Mouse (Mus musculus) hindbrain, embryonic 11.5 days (tissue): ENCODE data around the gene Ghrhr. TPM values are rescaled to one million over a fixed set of nuclear protein-coding genes. Genes with fewer than 3 reads are reported as not detected.

ENCODE experiments used
- ATAC-seq: fragments of 200-750 bp; cut with Nextera tagmentation; 2 replicates; pipeline ENCODE4 v1.8.0; 2017; ENCODE audit warnings: mild to moderate bottlenecking, moderate TSS enrichment, moderate library complexity; ENCODE audit not compliant: low FRiP score
- DNase-seq: peaks from one replicate; pipeline ENCODE4 v3.0.0-alpha.2; 2015; ENCODE audit warnings: low spot score
- H3K27ac ChIP-seq: fragments of 300-500 bp; sonication (generic); 2 replicates; pipeline ENCODE4 v1.5.1; 2014; ENCODE audit warnings: mild to moderate bottlenecking, low read depth, low read length
- H3K27me3 ChIP-seq: fragments of 300-500 bp; sonication (generic); 2 replicates; pipeline ENCODE4 v1.6.1; 2014; ENCODE audit warnings: mild to moderate bottlenecking, low read length, moderate library complexity, mixed read lengths; ENCODE audit not compliant: control insufficient read depth, insufficient read depth
- H3K36me3 ChIP-seq: fragments of 300-500 bp; sonication (generic); 2 replicates; pipeline ENCODE4 v1.6.1; 2014; ENCODE audit warnings: mild to moderate bottlenecking, low read length, moderate library complexity, mixed read lengths; ENCODE audit not compliant: control insufficient read depth, insufficient read depth
- H3K4me1 ChIP-seq: fragments of 300-500 bp; sonication (generic); replicated peaks from 2 replicates; pipeline ENCODE4 v1.6.1; 2014; ENCODE audit warnings: low read length, mixed read lengths; ENCODE audit not compliant: control insufficient read depth, insufficient read depth
- H3K4me2 ChIP-seq: fragments of 300-500 bp; sonication (generic); replicated peaks from 2 replicates; pipeline ENCODE4 v1.6.1; 2014; ENCODE audit warnings: mild to moderate bottlenecking, low read depth, low read length
- H3K4me3 ChIP-seq: fragments of 300-500 bp; sonication (generic); 2 replicates; pipeline ENCODE4 v1.5.1; 2014; ENCODE audit warnings: low read depth, low read length
- H3K9ac ChIP-seq: fragments of 300-500 bp; sonication (generic); 2 replicates; pipeline ENCODE4 v1.6.1; 2014; ENCODE audit warnings: low read depth, low read length
- H3K9me3 ChIP-seq: fragments of 300-500 bp; sonication (generic); 2 replicates; pipeline ENCODE4 v1.6.1; 2016; ENCODE audit warnings: low read length; ENCODE audit not compliant: control insufficient read depth
- WGBS: fragments of 180-500 bp; shearing (Covaris S2); extraction: QIAGEN DNeasy Blood & Tissue Kit; methylation state at CpG from one replicate; pipeline ENCODE4 v1.1.7; 2014; 5-methylcytosine and 5-hydroxymethylcytosine counted together
- polyA plus RNA-seq: library from polyadenylated mRNA; unstranded; fragments of >200 nt; fragmentation: Nextera tagmentation; extraction: Ambion mirVana; gene quantifications from 2 replicates; pipeline ENCODE4 v1.2.1, GENCODE M21; 2014

Gene Ghrhr
- polyA plus RNA-seq, 1 experiment from 2014 or later: not detected

DNA sequence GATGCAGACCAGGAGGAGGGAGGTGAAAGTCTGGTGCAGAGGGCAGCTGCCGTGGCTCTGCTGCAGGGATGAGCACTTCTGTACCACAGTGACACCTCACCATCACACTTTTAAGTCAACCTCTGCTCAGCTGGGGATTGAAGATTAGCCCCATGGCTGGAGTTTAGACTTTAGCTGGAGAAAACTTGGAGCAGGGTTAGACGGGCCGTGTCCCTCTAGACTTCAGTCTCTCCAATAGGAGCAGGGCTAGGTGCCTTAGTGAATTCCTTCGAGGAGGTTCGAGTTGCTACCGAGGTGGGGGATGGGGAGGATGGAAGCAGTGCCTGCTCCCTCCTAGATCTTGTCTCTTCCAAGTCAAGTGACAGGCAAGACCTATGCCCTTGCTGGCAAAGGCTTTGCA is 38.0 kb upstream of the Ghrhr start:
- Histone ChIP-seq H3K27ac (no peak overlapping the region), H3K4me1 (no peaks in the 10 kb centered on the region), H3K9ac (no peak overlapping the region), H3K9me3 (no peaks in the 10 kb centered on the region), H3K36me3 (no peaks in the 10 kb centered on the region), H3K4me3 (no peak overlapping the region), H3K27me3 (no peaks in the 10 kb centered on the region), H3K4me2 (no peak overlapping the region)
- 52% methylated on average over 6 of the region's 6 CpGs for WGBS
- ATAC-seq (no peak), DNase-seq (no peak)

DNA sequence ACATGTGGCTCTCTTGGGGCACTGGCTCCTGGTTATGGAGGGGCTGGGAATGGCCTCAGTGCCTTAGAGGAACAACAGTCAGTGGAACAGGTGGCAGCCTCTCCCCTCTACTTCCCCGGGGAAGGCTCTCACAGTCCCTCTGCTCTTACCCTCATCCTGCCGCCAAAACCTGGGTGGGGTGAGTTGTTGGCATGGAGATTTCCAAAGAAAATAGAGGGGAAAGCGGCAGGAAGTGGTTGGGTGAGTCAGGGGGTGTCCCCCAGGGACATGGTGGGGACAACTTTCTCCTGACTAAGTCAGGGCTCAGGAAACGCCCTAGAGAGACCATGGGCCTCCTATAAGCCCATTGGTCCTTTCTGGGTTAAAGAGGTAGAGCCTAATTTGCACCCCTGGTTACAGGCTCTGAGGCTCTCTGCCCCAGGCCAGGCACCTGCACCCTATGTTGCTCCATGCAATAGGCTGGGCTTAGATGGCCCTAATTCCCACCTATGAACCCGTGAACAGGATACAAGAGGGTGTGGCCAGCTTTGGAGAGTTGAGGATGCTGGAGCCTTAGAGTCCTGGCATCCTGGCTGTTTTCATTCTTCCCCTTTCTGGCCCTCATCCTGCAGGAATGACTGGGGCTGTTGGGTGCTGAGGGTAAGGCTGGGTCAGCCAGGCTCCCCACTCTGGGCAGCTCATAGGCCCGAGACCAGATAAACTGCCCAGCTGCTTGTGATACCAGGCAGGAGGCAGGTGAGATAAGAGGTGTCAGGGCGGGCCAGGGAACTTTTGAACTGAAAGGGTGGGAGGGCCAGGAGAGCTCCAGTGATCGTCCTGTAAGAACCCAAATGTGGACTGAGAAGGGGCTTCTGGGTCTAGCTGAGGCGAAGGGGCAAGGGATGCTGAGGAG is 36.9 kb upstream of the Ghrhr start:
- DNase-seq (no peak), ATAC-seq (no peak)
- H3K4me1 ChIP-seq: no peaks in the 10 kb centered on the region
- H3K9me3 ChIP-seq: no peaks in the 10 kb centered on the region
- H3K4me3 ChIP-seq: no peak overlapping the region
- H3K27me3 ChIP-seq: no peaks in the 10 kb centered on the region
- 77% methylated on average over 9 of the region's 9 CpGs for WGBS
- H3K27ac ChIP-seq: no peak overlapping the region
- no peaks in the 10 kb centered on the region for H3K36me3 ChIP-seq
- H3K4me2 ChIP-seq: no peak overlapping the region
- H3K9ac ChIP-seq: no peak overlapping the region

DNA sequence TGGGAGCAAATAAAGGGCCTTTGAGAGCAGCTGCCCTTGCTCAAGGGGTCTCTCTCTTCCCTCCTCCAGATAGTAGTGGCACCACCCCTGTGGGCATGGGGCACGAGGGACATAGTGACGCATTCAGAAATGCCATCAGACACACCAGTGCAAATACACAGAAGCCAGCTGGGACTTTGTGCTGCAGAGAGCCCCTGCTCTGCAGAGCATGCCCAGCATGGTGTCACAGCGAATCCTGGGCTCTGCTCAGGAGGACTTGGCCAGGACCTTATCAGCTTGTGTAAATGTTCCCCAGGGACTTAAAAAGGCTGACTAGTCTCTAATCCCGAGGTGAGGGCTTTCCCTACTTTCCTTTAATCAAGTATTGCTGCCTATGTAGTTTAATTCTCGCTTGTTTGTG is 34.4 kb upstream of the Ghrhr start:
- Histone ChIP-seq H3K9ac (no peak overlapping the region), H3K4me1 (no peaks in the 10 kb centered on the region), H3K36me3 (no peaks in the 10 kb centered on the region), H3K4me2 (no peak overlapping the region), H3K27ac (no peak overlapping the region), H3K27me3 (no peaks in the 10 kb centered on the region), H3K4me3 (no peak overlapping the region), H3K9me3 (no peaks in the 10 kb centered on the region)
- ATAC-seq (no peak), DNase-seq (no peak)
- 45% methylated on average over 5 of the region's 5 CpGs for WGBS

DNA sequence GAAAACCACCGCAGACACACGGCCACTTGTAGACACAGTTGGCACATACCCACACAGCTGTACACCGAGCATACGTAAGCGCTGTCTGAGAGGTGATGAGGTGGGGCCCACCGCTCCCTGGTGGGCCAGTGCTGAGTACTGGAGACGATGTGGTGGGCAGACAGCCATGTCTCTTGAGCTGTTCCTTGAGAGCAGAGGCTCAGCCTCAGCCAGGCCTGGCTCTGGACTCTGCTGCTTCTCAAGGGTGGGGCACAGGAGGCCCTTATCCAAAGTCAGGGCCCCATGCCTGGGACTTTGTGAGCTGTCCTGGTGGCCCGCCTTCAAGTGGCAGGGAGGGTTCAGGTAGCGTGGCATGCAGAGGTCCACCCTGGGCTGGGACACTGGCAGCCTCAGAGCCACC is 33.8 kb upstream of the Ghrhr start:
- H3K9ac ChIP-seq: no peak overlapping the region
- no peak overlapping the region for H3K4me3 ChIP-seq
- DNase-seq (no peak), ATAC-seq (no peak)
- no peak overlapping the region for H3K27ac ChIP-seq
- H3K27me3 ChIP-seq: no peaks in the 10 kb centered on the region
- H3K4me2 ChIP-seq: no peak overlapping the region
- 85% methylated on average over 9 of the region's 9 CpGs for WGBS
- H3K9me3 ChIP-seq: no peaks in the 10 kb centered on the region
- H3K4me1 ChIP-seq: no peaks in the 10 kb centered on the region
- no peaks in the 10 kb centered on the region for H3K36me3 ChIP-seq

GRCm38 (mm10) chr6:55343446-55343845 is 32.6 kb upstream of the Ghrhr start:
- Histone ChIP-seq H3K4me2 (no peak overlapping the region), H3K9me3 (no peaks in the 10 kb centered on the region), H3K4me1 (no peaks in the 10 kb centered on the region), H3K36me3 (no peaks in the 10 kb centered on the region), H3K27me3 (no peaks in the 10 kb centered on the region), H3K27ac (no peak overlapping the region), H3K4me3 (no peak overlapping the region), H3K9ac (no peak overlapping the region)
- ATAC-seq: no peak
- WGBS: 88% methylated on average over 10 of the region's 10 CpGs
- DNase-seq: no peak

DNA sequence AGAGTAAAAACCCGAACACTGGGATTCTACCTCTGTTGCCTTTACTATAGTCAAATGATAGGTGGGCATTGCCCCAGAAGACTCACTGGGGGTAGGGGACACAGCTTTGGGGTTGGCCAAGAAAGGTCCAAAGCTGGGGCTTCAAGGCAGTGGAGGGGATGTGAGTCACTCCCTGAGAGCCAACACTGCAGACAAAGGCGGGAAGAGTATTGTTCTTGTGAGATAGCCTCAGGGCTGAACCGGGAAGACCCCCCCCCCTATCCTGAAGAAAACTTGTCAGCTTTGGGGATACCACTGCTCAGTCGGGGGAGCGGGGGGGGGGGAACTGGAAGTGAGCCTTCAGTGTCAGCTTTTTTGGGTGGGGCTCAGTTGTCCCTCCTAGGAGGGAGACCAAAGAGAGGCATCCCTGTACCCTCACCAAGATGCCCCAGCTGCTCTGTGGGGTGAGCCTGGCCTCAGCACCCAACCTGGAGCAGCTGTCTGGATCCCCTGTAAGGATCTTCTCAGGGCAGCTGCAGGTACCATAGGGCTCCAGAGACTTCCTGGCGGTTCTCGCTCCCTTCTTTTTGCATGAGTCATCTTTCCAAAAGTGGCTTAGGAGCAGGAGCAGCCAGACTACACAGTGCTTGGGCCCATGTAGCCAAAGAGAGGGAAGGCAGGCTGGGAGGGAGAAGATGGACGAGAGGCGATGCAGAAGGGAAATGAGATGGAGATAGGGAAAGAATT is 31.6 kb upstream of the Ghrhr start:
- ATAC-seq (no peak), DNase-seq (no peak)
- Histone ChIP-seq H3K4me1 (no peaks in the 10 kb centered on the region), H3K9ac (no peak overlapping the region), H3K4me2 (no peak overlapping the region), H3K36me3 (no peaks in the 10 kb centered on the region), H3K27me3 (no peaks in the 10 kb centered on the region), H3K9me3 (no peaks in the 10 kb centered on the region), H3K27ac (no peak overlapping the region), H3K4me3 (no peak overlapping the region)
- 90% methylated on average over 9 of the region's 9 CpGs for WGBS

DNA sequence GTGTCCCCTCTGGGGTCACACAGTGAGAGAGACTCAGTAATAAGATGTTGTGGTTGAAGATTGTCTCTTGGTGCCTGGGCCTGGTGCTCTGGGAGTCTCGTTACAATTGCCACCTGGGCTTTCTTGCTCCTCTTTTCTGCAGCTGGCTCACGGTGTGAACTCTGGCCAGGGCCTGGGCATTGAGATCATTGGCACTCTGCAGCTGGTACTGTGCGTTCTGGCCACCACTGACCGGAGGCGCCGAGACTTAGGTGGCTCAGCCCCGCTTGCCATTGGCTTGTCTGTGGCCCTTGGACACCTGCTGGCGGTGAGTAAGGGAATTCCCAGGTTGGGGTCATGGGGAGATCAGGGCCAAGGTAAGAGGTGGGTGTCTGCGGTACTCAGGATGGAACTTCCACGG is 30.8 kb upstream of the Ghrhr start:
- H3K36me3 ChIP-seq: no peaks in the 10 kb centered on the region
- H3K4me1 ChIP-seq: no peaks in the 10 kb centered on the region
- DNase-seq: no peak
- no peak overlapping the region for H3K9ac ChIP-seq
- no peak overlapping the region for H3K4me2 ChIP-seq
- WGBS: 85% methylated on average over 10 of the region's 10 CpGs
- H3K27me3 ChIP-seq: no peaks in the 10 kb centered on the region
- no peak overlapping the region for H3K4me3 ChIP-seq
- H3K9me3 ChIP-seq: no peaks in the 10 kb centered on the region
- no peak for ATAC-seq
- H3K27ac ChIP-seq: no peak overlapping the region

DNA sequence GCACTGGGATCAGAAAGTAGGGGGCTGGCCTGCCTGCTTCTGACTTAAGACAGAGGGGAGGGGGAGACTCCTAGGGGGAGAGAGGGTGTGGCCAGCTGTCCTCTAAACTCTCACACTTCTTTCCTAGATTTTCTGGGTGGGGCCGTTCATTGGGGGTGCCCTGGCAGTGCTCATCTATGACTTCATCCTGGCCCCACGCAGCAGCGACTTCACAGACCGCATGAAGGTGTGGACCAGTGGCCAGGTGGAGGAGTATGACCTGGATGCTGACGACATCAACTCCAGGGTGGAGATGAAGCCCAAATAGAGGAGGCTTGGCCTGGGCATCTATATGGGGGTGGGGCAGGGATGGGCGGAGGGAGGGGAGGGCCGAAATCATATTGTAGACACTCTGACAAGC is 29.6 kb upstream of the Ghrhr start:
- Histone ChIP-seq H3K4me2 (no peak overlapping the region), H3K27ac (no peak overlapping the region), H3K9ac (no peak overlapping the region), H3K4me1 (no peaks in the 10 kb centered on the region), H3K27me3 (no peaks in the 10 kb centered on the region), H3K9me3 (no peaks in the 10 kb centered on the region), H3K4me3 (no peak overlapping the region), H3K36me3 (no peaks in the 10 kb centered on the region)
- DNase-seq (no peak), ATAC-seq (no peak)
- 93% methylated on average over 7 of the region's 7 CpGs for WGBS
